Mouse (Mus musculus): ENCODE data around the gene Pparg.

The Pparg gene

GRCm38 (mm10) chr6:115360776-115361605 is at the start of gene Pparg:
Gene Pparg, plus strand, starts transcription at chr6:115360951.
- no peak for DNase-seq (ENCODE audit: low read depth, low spot score)

- DNase-seq (ENCODE audit: low read depth, low spot score) = no peak
These were observed 48.0 kb upstream of the Pparg start for GRCm38 (mm10) chr6:115312780-115313179.

- DNase-seq (ENCODE audit: low read depth, low spot score) = no peak
These were observed 47.5 kb upstream of the Pparg start for GRCm38 (mm10) chr6:115313235-115313738.

GRCm38 (mm10) chr6:115313910-115314309 is 46.8 kb upstream of the Pparg start:
- DNase-seq (ENCODE audit: low read depth, low spot score) = no peak

GRCm38 (mm10) chr6:115315770-115316169 is 45.0 kb upstream of the Pparg start:
- DNase-seq (ENCODE audit: low read depth, low spot score) = no peak

- no peak for DNase-seq (ENCODE audit: low read depth, low spot score)
These were observed 43.9 kb upstream of the Pparg start for GRCm38 (mm10) chr6:115316811-115317221.

- DNase-seq (ENCODE audit: low read depth, low spot score) = no peak
These were observed 41.9 kb upstream of the Pparg start for GRCm38 (mm10) chr6:115318811-115319210.

- DNase-seq (ENCODE audit: low read depth, low spot score) = no peak
These were observed 41.1 kb upstream of the Pparg start for GRCm38 (mm10) chr6:115319686-115320085.

- DNase-seq (ENCODE audit: low read depth, low spot score) = no peak
These were observed 39.6 kb upstream of the Pparg start for GRCm38 (mm10) chr6:115320927-115321714.

GRCm38 (mm10) chr6:115321883-115322351 is 38.8 kb upstream of the Pparg start:
- no peak for DNase-seq (ENCODE audit: low read depth, low spot score)

GRCm38 (mm10) chr6:115322956-115323355 is 37.8 kb upstream of the Pparg start:
- DNase-seq (ENCODE audit: low read depth, low spot score) = no peak

GRCm38 (mm10) chr6:115330964-115331363 is 29.8 kb upstream of the Pparg start:
- DNase-seq (ENCODE audit: low read depth, low spot score) = no peak

GRCm38 (mm10) chr6:115333099-115333694 is 27.6 kb upstream of the Pparg start:
- no peak for DNase-seq (ENCODE audit: low read depth, low spot score)

- no peak for DNase-seq (ENCODE audit: low read depth, low spot score)
These were observed 25.2 kb upstream of the Pparg start for GRCm38 (mm10) chr6:115335536-115335935.

GRCm38 (mm10) chr6:115340084-115340483 is 20.7 kb upstream of the Pparg start:
- no peak for DNase-seq (ENCODE audit: low read depth, low spot score)

- no peak for DNase-seq (ENCODE audit: low read depth, low spot score)
These were observed 17.7 kb upstream of the Pparg start for GRCm38 (mm10) chr6:115343096-115343495.

GRCm38 (mm10) chr6:115343570-115343969 is 17.2 kb upstream of the Pparg start:
- DNase-seq (ENCODE audit: low read depth, low spot score) = no peak

- DNase-seq (ENCODE audit: low read depth, low spot score) = no peak
These were observed 16.6 kb upstream of the Pparg start for GRCm38 (mm10) chr6:115344101-115344500.

- no peak for DNase-seq (ENCODE audit: low read depth, low spot score)
These were observed 16.2 kb upstream of the Pparg start for GRCm38 (mm10) chr6:115344513-115344912.

- DNase-seq (ENCODE audit: low read depth, low spot score) = no peak
These were observed 15.7 kb upstream of the Pparg start for GRCm38 (mm10) chr6:115345013-115345412.

GRCm38 (mm10) chr6:115349641-115350464 is 10.9 kb upstream of the Pparg start:
- no peak for DNase-seq (ENCODE audit: low read depth, low spot score)

Data from retina, adult 2 months (tissue).